Mouse (Mus musculus) layer of hippocampus, adult 9-11 months (tissue): Measurements from ENCODE around the gene Aip.

Experiments
- DNase-seq: peaks from one replicate; pipeline ENCODE4 v3.0.0; 2022

The Aip gene

DNA sequence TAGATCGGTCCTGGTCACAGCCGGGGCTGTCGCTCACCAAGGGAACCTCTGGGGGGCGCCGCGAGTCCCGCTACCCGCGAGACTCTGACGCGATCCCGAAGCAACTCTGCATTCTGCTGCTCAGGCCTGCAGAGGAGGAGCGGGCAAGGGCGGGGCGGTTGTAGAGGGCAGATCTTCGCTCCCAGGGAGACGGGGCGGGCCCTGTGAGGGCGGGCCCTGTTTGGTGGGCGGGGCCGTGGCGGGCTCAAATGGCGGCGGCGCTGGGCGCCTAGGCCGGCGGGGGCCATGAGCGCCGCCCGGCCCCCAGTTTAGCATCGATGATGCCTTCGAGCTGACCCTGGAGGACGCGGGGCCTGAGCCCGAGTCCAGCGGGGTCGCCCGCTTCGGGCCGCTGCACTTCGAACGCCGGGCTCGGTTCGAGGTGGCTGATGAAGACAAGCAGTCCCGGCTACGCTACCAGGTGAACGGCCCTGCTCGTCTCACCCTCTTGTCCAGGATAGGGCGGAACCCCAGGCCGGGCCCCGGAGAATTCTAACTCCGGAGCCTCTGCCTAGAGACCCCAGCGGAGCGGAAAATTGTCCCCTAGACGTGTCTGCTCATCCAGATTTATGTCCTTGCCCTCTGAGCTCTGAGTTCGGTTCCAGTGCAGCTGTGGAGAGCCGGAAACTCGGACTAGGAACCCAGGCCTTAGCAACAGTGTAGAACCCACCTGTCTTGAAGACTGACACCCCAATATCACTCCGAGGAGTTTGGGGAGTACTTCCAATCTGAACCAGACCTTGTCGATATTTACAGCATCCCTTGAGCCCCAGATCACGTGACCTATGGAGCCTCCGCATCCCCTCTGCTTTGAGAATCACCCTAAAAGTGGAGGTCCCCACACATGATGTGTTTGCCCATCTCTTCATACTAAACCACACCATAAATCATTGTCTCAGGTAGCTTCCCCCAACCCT is at the start of gene Aip:
Gene Aip, minus strand, starts transcription at position 118 of the 956 bp plus-strand sequence.
- DNase-seq: peak; percentile 99

DNA sequence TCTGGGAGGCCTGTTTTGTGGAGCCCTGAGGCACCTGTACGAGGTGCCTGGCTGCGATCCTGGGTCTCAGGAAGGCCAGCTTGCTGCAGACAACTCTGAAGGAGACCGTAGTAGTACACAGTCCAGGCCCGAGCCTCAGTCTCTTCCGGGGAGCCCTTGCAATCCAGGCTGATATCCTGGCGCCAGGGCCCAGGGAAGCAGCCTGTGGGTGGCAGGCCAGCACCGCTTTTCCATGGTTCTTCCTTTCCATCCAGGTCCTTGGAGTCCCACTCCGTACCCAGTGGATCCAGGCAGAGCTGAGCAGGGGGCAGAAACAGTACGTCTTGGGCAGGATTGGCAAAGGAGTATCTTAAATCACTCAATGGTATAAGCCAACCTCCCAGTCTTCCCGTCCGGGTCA is 47.3 kb upstream of the Aip start:
- DNase-seq: no peak

DNA sequence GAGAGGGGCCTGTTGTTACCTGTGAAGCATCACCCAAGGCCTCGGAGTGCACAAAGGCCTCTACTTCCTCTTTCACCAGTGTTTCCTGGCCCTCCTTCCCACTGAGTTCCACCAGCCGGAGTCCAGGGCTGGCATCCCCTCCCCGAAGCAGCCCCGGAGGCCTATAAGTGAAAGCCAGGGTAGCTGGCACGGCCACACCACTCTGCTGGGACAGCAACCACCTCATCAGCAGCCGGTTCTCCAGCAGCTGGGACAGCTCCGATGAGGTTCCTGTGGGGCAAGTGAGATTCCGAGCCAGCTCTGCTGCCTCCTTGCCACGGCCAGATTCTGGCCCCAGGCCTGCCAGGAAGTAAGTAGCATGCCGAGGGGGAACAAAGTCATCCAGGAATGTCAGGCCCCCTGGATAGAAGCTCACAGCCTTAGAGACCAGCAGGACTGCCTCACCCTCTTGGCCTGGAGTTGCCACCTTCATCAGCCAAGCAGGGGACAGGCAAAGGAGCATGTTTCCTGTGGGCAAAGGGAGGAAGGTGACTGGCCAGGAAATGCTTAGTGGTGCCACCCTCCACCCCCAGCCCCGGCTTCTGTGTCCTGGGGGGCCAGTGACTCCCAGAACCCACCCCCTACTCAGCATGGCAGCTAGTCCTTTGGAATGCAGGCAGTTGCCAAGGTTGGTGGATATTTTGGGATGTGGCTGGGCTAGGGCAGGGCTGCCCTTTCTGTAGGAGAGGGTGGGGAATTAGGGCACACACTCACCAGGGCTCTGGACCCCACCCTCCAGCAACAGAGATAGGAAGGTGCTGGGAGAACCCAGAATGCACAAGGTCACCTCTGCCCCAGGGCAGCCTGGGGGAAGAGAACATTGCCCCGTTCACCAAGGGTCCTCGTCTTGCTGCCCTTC is 46.0 kb upstream of the Aip start:
- no peak for DNase-seq

DNA sequence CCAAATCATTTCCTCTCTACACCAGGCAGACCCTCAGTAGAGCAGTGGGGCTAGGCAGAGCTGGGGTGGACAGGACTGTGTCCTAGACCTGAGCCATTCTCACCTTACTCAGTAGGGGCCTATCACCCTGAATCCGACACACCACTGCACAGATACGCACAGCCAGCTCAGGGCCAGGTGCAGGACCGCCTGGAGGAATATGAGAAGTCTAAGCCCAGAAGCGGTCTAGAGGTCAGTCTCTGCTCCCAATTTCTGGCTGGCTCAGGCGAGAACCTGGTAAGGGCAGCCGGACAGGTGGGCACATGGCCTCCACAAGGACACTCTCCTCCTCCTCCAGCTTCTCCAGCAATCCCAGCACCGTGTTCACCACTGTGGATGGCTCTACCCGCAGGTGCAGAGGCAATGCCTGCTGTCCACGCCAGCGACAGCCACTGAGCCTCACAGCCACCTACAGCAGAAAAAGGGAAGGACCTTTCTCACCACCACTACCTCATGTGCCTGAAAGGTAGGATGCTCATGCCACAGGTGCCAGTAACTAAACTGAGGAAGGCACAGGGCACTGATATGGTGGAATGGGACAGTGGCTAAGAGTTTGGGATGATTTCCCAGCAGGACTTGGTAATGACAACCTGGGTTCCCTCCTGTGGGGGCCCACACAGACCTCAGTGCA is 45.2 kb upstream of the Aip start:
- DNase-seq: no peak

DNA sequence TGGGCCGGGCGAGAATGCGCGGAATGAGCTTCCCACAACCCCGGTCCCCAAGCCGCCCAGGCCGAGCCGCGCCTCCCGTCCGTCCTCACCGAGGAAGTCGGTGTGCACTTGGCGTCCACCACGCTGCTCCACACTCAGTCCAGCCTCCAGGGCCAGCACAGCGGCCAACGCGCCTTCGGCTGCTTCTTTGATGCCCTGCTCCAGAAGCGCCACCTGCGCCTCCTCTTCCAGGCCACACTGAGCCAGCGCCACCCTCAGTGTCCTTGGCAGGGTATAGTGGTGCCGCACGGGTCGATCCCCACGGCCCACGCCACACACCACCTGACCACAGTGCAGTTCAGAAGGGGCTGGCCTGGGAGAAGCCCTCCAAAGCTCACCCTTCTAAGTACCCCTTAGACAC is 44.2 kb upstream of the Aip start:
- no peak for DNase-seq

DNA sequence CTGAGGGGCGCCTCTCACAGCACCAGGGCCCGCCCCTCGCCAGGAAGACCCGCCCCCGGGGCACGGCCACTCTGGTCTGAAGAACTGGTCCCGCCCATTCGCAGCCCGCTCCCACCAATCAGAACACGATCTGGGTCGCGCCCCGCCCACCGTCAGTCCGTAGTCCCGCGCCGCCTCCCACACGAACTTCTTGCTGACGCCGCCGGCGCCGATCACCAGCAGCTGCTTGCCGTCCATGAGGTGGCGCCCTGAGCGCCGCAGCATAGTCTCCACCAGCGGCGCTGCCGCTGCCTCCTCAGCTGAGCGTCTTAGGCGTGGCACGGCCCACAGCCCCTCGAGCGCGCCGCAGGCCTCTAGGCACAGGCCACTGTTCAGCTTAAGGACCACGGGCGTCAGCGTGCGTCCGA is 43.7 kb upstream of the Aip start:
- peak; percentile 99 for DNase-seq

DNA sequence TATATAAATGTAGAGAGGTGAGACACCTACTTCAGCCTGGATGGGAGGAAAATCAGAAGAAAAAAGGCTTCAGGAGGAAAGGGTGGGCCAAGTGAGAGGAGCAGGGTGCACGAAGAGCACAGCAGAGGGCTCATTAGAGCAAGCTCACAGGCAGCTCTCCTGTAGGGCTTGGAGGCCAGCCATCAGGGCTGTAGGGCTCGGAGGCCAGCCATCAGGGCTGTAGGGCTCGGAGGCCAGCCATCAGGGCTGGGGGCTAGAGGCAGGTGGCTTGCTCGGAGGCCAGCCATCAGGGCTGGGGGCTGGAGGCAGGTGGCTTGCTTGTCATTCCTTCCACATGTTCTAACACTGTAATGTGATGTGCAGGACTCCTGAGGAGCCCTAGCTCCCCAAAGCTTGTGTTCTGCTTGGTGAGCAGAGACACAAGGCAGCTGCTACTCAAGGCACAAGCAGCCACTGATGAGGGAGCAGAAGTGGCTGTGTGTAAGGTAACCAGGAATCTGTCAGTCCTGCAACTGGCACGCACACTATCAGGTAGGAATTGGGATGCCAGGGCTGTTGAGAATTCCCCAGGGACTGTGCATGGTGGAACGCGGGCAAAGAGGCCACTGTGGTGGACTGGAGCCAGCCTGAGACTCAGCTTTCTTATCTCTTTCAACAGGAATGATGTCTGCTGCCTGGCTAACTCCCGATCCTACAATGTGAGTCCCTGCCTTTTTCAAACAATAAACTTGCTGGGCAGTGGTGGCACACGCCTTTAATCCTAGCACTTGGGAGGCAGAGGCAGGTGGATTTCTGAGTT is 41.2 kb upstream of the Aip start:
- DNase-seq: no peak

DNA sequence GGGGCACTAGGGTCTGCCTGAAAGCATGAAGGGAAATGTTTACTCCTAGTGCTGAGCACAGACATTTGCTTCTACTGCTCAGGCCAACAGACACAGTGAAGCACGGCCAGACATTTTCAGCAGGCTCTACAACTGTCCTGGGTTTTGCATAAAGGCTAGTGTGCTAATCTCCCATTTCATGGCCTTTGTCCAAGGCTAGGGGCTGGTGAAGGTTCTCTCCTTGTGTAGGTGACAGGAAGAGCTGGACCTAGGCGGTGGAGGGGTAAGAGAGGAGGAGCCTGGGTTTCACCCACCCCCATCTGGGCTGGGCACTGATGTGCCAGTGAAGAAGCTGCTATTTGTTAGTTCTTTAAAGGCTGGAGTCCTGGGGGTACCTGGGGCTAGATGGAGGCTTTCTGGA is 39.1 kb upstream of the Aip start:
- DNase-seq: no peak

DNA sequence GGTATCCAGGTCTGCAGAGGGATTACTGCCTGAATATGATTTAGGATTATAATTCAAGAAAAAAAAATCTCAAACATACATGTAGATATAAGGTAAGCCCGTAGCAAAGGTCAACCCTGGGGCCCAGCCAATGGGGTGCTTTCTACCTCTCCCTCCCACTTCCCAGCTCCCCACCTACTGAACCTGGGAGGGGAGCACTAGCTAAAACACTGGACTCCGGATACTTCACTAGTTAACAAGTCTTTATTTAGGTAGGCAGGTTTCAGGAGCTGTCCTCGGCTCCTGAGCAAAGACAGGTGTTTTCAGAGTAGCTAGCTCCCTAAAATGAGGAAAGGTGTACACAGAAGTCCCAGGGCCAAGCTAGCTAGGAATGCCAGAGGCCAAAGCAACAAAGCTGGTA is 38.4 kb upstream of the Aip start:
- no peak for DNase-seq

DNA sequence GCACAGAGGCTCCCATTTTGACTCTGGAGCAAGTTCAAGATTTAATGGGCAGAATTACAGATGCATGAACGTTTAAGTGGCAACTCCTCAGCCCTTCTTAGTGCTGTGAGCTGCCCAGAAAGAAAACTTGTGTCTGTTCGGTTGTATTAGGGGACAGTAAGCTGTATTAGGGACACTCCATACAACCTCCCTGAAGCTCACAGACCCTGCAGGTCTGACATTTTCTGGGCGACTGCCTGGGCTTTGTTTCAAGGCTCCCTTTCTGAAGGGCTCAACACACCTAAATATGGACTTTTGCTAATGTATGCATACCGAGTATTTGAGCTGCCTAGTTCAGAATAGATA is 37.9 kb upstream of the Aip start:
- no peak for DNase-seq

DNA sequence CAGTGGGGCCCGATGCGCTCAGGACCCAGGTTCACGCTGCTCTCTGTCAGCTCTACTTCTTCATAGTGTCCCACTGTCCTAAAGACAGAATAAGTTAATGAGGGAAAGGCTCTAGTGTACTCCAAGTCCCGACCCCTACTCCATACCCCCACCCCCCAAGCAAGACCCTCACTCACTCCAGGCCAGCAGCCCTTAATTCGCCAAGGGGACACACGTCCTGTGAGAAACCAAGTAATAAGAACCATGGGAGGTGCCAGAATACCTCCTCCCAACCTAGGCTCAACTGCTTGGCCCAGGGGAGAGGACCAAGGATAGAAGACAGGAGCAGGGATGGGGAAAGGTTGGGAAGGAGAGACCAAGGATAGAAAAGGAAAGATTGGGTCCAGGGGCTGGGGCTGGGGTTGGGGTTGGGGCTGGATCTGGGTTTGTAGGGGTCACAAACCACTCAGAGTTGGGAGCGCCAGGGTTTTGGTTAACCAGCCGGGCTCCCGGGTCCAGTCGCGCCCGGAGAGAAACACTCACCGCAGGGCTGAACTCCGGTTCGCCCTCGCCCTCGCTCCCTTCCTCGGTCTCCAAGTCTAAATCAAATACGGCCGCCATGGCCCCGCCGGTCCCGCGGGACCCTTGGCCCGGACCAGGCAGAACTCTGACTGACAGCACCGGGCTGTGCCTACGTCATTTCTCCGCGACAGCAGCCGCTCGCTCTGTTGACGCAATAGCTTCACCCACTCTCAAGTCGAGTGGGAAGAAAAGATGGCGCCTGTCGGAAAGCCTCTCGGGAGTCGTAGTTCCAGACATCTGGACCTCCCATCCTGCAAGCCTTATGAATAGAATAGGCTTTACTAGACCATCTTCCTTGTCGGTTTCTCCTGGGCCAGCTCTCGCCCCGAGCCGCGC is 37.2 kb upstream of the Aip start, which contains the start of gene Rps6kb2:
Gene Rps6kb2, minus strand, starts transcription at position 709 of the 897 bp plus-strand sequence.
- peak; percentile 98 for DNase-seq

DNA sequence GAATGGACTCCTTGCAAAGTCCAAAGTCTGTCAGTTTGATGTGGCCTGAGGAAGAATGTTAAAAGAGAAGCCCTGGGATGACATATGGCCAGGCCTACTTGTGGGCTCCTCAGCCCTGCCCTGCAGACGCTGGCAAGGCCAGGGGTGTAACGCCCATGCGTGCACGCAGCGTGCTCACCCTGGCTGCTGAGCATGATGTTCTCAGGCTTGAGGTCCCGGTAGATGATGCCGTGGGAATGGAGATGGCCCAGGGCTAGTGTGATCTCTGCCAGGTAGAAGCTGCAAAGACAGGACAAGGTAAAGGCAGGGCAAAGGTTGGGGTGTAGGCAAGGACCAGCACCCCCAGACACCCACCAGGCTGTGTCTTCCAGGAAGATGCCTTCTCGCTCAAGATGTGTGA is 33.4 kb upstream of the Aip start:
- DNase-seq: no peak

DNA sequence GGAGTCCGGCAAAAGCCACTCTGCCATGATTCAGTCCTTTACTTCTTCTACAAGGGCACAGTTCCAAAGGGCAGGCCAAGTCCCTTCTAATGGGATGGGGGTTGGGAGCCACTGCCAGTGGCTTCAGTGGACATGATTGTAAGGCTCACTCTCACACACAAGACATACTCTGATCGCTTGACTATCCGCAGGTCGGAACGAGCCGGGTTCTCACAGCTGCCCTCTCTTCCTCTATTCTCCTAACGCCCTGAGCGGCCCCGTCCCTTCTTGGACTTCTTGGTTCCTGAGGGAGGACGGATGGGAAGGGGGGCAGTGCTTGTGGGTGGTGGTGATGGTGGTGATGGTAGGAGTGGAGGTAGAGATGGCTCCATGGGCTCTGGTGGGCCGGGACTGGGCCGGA is 31.1 kb upstream of the Aip start:
- DNase-seq: no peak

DNA sequence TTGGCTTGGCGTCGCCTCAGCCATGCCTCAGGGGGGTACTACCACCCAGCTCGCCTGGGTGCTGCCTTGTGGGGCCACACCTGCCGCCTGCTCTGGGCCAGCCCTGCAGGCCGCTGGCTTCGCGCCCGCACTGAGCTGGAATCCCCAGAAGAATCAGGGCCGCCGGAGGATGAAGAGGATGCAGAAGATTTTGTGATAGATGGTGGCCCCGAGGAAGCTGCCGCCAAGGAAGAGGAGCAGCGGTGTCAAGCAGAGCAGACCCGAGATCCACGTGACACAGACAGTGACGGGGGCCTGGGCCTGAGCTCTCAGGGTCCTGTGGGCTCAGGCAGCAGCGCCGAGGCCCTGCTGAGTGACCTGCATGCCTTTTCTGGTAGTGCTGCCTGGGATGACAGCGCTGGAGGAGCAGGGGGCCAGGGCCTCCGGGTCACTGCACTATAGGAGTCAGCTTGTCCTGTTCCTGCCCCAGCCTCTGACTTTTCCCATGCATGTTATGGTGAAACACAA is 30.5 kb upstream of the Aip start:
- no peak for DNase-seq

DNA sequence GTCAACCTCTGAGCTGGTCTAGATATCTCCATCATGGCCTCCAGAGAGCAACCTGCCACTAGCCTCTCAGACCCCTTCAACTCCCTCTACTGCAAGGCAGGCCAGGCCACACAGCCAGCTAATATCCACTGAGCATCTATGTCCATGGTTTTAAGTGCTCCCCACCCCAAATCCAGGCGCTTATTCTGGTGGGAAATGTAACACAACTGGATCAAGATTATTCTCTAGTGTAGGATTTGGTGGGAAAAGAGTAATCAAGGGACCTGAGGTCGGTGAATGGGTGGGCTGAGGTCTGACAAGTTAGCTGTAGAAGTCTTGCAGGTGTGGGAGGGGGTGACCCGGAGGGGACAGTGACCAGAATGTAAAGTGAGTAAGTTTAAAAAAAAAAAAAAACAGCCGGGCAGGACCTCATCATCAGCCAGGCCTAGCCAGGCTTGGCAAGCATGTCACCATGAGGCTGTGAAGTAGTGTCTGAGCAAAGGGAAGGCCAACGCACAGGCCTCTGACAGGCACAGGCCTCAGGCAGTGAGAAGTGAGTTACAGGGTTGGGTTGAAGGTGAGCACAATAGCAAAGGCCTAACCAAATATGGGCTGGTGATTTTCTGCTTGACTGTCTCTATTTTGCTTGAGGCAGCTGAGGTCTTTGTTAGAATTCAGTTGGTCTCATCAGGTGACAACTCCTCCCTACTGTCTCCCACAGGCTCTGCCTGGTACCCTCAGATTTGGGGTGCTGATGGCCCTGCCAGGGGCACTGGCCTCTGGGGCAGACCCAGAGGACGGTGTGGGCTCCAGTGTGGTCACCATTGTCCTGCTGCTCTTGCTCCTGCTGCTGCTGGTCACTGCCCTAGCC is 29.8 kb upstream of the Aip start:
- DNase-seq: no peak

DNA sequence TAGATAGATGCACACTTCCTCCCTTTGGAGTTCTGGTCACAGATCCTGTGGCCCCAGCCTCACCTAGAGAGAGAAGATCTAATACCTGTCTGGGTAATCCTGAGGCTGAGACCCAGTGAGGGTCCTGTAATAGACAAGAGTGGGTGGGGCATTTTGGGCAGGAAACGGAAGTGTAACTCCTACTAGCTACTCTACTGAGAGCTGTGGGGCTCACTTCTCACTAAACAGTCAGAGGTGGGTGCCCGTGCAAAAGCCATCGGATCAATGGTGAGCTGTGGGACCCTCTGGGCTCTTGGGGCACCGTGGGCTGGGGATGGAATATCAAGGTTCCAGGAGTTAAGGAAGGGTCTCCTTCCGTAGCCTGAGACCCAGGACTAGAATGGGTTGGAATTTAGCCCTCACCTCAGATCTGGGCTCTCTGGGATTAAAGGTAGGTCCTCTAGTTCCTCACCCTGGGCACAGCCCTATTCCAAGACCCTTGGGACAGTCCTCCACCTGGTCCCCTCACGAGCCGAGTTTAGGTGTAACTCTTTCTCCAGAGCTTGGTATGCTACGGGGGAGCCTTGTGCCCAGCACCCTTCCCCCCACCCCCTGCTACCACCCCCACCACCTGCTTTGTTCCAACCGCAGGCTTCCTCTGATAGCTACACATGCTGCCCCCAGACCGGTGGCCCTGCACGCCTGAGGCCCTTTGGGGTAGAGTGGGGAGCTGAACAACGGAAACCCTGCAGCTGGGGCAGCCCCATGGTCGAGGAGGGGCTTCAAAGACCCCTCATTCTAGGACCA is 29.0 kb upstream of the Aip start:
- DNase-seq: no peak

DNA sequence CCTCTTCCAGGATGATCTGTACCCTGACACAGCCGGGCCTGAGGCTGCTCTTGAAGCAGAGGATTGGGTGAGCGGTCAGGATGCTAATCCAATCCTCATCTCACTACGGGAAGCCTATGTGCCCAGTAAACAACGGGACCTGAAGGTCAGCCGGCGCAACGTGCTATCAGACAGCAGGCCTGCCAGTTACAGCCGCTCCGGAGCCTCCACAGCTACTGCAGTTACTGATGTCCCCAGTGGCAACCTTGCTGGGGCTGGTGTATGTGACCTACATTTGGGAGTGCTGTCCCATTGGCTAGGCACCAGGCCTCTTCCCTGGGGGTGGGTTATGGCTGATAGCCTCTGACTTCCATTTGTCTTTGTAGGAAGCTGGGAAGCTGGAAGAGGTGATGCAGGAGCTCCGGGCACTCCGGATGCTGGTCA is 27.6 kb upstream of the Aip start, which contains the start of gene Ptprcap:
Gene Ptprcap, plus strand, starts transcription at position 373 of the 423 bp plus-strand sequence.
- DNase-seq: no peak

DNA sequence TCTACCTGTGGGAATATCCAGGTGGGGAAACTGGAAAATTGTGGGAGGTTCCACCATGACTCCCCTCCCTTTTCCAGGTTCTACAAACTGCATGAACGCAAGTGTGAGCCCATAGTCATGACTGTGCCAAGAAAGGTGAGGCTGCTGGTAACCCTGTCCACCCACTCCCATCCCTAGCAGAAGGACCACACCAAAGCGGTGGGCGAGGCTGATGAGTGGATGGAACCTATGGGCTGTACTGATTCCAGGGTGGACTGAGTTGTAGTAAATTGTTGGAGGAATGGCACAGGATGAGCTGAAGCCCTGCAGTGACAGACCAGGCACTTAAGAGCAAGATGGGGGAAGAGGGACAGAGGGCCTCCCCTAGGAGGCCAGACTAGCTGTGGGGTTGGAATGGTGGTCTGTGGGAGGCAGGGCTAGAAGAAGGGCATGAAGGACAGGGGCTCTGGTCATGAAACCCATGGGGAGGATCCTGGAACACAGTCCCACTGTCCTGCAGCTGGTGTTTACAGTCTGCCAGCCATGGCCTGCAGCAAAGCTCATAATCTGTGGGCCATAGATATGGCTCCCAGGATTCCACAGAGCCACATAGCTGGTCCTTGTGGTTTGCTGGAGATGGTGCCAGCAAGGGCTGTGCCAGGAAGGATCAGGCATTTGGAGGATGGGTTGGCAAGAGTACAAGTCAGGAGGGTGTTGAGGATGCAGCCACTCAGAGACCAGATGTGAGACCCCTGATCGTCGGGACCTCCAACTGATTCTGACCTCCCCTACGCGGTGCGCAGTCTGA is 27.0 kb upstream of the Aip start:
- DNase-seq: no peak
